Mouse (Mus musculus): ENCODE results near the gene Coq7. TPM values are rescaled to one million over a fixed set of nuclear protein-coding genes. Genes with fewer than 3 reads are reported as not detected.

Coq7 gene
- 19.2 and 55.1 TPM in 2 replicates for polyA plus RNA-seq (2011; ENCODE audit: insufficient read depth, insufficient read length, low replicate concordance, missing spikeins)

- WGBS: under 1% methylated on average over 31 of the region's 31 CpGs
- H3K4me1 ChIP-seq (ENCODE audit: control insufficient read depth, insufficient read depth, low read length): no peaks in the 10 kb centered on the region
- H3K4me3 ChIP-seq (replicated peaks; ENCODE audit: control insufficient read depth, low read depth, low read length): peak within 1 kb of the TSS; percentile 82
- peak within 1 kb of the TSS; percentile 94 for H3K27ac ChIP-seq (ENCODE audit: control insufficient read depth, insufficient read depth, low read depth, low read length, poor library complexity)
- no peak; the same call in 1 of the 2 replicates for TF ChIP-seq POLR2A (IDR thresholded peaks at IDR 0.05; ENCODE audit: borderline replicate concordance, control insufficient read depth, low read depth, low read length)
These were observed at the start of gene Coq7 for GRCm38 (mm10) chr7:118533178-118533578. Gene Coq7, minus strand, starts transcription at chr7:118533356.

GRCm38 (mm10) chr7:118579938-118580337 is 46.8 kb upstream of the Coq7 start:
- TF ChIP-seq POLR2A (IDR thresholded peaks at IDR 0.05; ENCODE audit: borderline replicate concordance, control insufficient read depth, low read depth, low read length): no peak
- TF ChIP-seq CTCF (IDR thresholded peaks at IDR 0.05; ENCODE audit: control insufficient read depth, insufficient read depth, low read length): no peak
- 67% methylated on average over 2 of the region's 2 CpGs for WGBS
- H3K4me3 ChIP-seq (replicated peaks; ENCODE audit: control insufficient read depth, low read depth, low read length): no peak overlapping the region

DNA sequence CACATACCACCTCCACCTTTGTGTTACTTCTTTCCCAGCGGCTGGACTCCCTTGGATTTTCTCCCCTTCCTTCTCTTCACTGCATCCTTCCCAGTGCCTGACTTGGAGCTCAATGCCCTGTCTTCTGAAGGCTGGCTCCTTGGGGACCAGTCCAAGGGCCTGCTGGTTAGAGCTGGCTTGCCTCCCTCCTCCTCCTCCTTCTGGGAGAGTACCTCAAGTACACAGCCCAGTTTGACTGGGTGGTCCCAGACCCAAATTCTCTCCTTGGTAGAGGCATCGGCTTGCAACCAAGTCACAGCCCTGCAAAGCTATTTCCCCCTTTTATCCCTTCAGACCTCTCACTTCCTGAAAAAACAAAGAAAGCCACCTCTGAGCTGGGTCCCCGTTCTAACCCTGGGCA is 45.1 kb upstream of the Coq7 start:
- TF ChIP-seq CTCF (IDR thresholded peaks at IDR 0.05; ENCODE audit: control insufficient read depth, insufficient read depth, low read length) (no peak), POLR2A (IDR thresholded peaks at IDR 0.05; ENCODE audit: borderline replicate concordance, control insufficient read depth, low read depth, low read length) (no peak)
- H3K4me1 ChIP-seq (ENCODE audit: control insufficient read depth, insufficient read depth, low read length): no peaks in the 10 kb centered on the region

More at GRCm38 (mm10) chr7:118579938-118580337, 46.8 kb upstream of the Coq7 start:
- no peak overlapping the region for H3K27ac ChIP-seq (ENCODE audit: control insufficient read depth, insufficient read depth, low read depth, low read length, poor library complexity)
- no peaks in the 10 kb centered on the region for H3K4me1 ChIP-seq (ENCODE audit: control insufficient read depth, insufficient read depth, low read length)

GRCm38 (mm10) chr7:118572039-118572438 is 38.9 kb upstream of the Coq7 start:
- H3K4me3 ChIP-seq (replicated peaks; ENCODE audit: control insufficient read depth, low read depth, low read length): no peak overlapping the region
- H3K27ac ChIP-seq (ENCODE audit: control insufficient read depth, insufficient read depth, low read depth, low read length, poor library complexity): no peak overlapping the region
- TF ChIP-seq POLR2A (IDR thresholded peaks at IDR 0.05; ENCODE audit: borderline replicate concordance, control insufficient read depth, low read depth, low read length) (no peak), CTCF (IDR thresholded peaks at IDR 0.05; ENCODE audit: control insufficient read depth, insufficient read depth, low read length) (no peak)
- no peaks in the 10 kb centered on the region for H3K4me1 ChIP-seq (ENCODE audit: control insufficient read depth, insufficient read depth, low read length)
- WGBS: 60% methylated on average over 5 of the region's 5 CpGs

More for the DNA sequence above, 45.1 kb upstream of the Coq7 start:
- no peak overlapping the region for H3K4me3 ChIP-seq (replicated peaks; ENCODE audit: control insufficient read depth, low read depth, low read length)
- WGBS: 37% methylated on average over 3 of the region's 3 CpGs
- H3K27ac ChIP-seq (ENCODE audit: control insufficient read depth, insufficient read depth, low read depth, low read length, poor library complexity): no peak overlapping the region

- Histone ChIP-seq H3K27ac (ENCODE audit: control insufficient read depth, insufficient read depth, low read depth, low read length, poor library complexity) (no peak overlapping the region), H3K4me1 (ENCODE audit: control insufficient read depth, insufficient read depth, low read length) (no peaks in the 10 kb centered on the region), H3K4me3 (replicated peaks; ENCODE audit: control insufficient read depth, low read depth, low read length) (no peak overlapping the region)
- WGBS: 66% methylated on average over 5 of the region's 5 CpGs
- TF ChIP-seq POLR2A (IDR thresholded peaks at IDR 0.05; ENCODE audit: borderline replicate concordance, control insufficient read depth, low read depth, low read length) (no peak), CTCF (IDR thresholded peaks at IDR 0.05; ENCODE audit: control insufficient read depth, insufficient read depth, low read length) (no peak)
These were observed 38.2 kb upstream of the Coq7 start for GRCm38 (mm10) chr7:118571350-118571749.

GRCm38 (mm10) chr7:118569121-118569543 is 36.0 kb upstream of the Coq7 start:
- no peak overlapping the region for H3K27ac ChIP-seq (ENCODE audit: control insufficient read depth, insufficient read depth, low read depth, low read length, poor library complexity)
- TF ChIP-seq CTCF (IDR thresholded peaks at IDR 0.05; ENCODE audit: control insufficient read depth, insufficient read depth, low read length) (no peak), POLR2A (IDR thresholded peaks at IDR 0.05; ENCODE audit: borderline replicate concordance, control insufficient read depth, low read depth, low read length) (no peak)
- no peak overlapping the region for H3K4me3 ChIP-seq (replicated peaks; ENCODE audit: control insufficient read depth, low read depth, low read length)
- WGBS: 82% methylated on average over 6 of the region's 6 CpGs
- H3K4me1 ChIP-seq (ENCODE audit: control insufficient read depth, insufficient read depth, low read length): no peaks in the 10 kb centered on the region

DNA sequence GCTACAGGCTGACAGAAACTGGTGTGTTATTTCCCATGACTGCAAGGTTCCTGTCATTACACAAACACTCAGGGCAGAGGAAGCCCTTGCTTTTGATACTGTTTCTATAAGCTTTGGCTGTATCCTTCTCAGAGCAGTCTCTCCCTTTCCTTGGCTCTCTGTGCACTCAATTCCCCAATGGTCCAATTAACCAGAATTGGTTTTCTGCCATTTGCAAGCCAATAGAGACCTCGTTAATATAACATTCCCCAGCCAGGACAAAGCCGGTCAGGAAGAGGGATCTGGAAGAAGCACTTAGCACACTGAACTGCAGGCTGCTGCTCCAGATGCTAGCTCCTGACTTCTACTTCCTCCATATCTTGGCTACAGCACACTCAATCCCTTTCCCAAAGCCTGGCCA is 21.1 kb upstream of the Coq7 start:
- 81% methylated on average over 2 of the region's 2 CpGs for WGBS
- TF ChIP-seq POLR2A (IDR thresholded peaks at IDR 0.05; ENCODE audit: borderline replicate concordance, control insufficient read depth, low read depth, low read length) (no peak), CTCF (IDR thresholded peaks at IDR 0.05; ENCODE audit: control insufficient read depth, insufficient read depth, low read length) (no peak)
- H3K4me3 ChIP-seq (replicated peaks; ENCODE audit: control insufficient read depth, low read depth, low read length): no peak overlapping the region
- H3K27ac ChIP-seq (ENCODE audit: control insufficient read depth, insufficient read depth, low read depth, low read length, poor library complexity): no peak overlapping the region
- peaks cover 3% of the 10 kb centered on the region; the same call in 1 of the 2 replicates for H3K4me1 ChIP-seq (ENCODE audit: control insufficient read depth, insufficient read depth, low read length)

DNA sequence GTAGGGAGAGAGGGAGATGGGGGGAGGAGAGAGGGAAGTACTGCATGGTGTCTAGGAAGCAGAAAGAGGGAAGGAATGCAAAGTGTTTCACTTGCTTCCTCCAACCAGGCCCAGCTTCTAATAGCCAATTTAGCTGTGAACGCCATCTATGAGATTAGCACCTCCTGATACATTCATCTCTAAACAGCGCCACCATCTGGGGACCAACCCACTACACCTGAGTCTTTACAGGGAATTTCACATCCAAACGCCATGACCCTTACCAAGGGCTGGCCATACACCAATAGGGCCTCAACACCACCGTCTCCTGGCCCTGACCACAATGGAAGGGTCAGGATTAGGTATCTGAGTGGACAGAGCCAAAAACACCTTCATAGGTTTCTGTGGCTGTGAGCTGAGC is 20.7 kb upstream of the Coq7 start:
- no peak overlapping the region for H3K4me3 ChIP-seq (replicated peaks; ENCODE audit: control insufficient read depth, low read depth, low read length)
- TF ChIP-seq CTCF (IDR thresholded peaks at IDR 0.05; ENCODE audit: control insufficient read depth, insufficient read depth, low read length): no peak
- TF ChIP-seq POLR2A (IDR thresholded peaks at IDR 0.05; ENCODE audit: borderline replicate concordance, control insufficient read depth, low read depth, low read length): no peak
- peaks cover 3% of the 10 kb centered on the region; the same call in 1 of the 2 replicates for H3K4me1 ChIP-seq (ENCODE audit: control insufficient read depth, insufficient read depth, low read length)
- H3K27ac ChIP-seq (ENCODE audit: control insufficient read depth, insufficient read depth, low read depth, low read length, poor library complexity): no peak overlapping the region
- 72% methylated on average over 4 of the region's 4 CpGs for WGBS

DNA sequence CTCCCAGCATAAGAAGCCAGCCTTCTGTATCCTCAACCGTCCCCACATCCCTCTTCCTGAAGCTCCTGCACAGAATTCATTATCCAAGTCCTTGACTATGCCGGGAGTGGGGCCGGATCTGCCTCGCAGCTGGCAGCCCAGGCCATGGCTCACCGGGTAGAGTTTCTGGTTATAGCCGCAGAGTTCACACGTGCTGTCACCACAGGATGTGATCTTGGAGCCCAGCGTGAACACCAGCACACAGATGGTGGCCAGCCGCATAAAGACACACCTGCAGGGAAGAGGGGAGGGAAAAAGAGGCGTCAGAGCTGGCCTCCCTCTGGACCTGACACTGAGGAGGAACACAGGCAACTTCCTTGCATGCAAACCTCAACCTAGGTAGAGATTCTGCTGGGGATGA is 14.3 kb upstream of the Coq7 start:
- Histone ChIP-seq H3K4me1 (ENCODE audit: control insufficient read depth, insufficient read depth, low read length) (no peaks in the 10 kb centered on the region; the same call in 1 of the 2 replicates), H3K4me3 (replicated peaks; ENCODE audit: control insufficient read depth, low read depth, low read length) (no peak overlapping the region), H3K27ac (ENCODE audit: control insufficient read depth, insufficient read depth, low read depth, low read length, poor library complexity) (no peak overlapping the region)
- 75% methylated on average over 10 of the region's 10 CpGs for WGBS
- TF ChIP-seq POLR2A (IDR thresholded peaks at IDR 0.05; ENCODE audit: borderline replicate concordance, control insufficient read depth, low read depth, low read length): no peak

All from bone marrow, adult 2 months (tissue).